Mouse (Mus musculus): ENCODE data around the gene Dmrta2.

The Dmrta2 gene

DNA sequence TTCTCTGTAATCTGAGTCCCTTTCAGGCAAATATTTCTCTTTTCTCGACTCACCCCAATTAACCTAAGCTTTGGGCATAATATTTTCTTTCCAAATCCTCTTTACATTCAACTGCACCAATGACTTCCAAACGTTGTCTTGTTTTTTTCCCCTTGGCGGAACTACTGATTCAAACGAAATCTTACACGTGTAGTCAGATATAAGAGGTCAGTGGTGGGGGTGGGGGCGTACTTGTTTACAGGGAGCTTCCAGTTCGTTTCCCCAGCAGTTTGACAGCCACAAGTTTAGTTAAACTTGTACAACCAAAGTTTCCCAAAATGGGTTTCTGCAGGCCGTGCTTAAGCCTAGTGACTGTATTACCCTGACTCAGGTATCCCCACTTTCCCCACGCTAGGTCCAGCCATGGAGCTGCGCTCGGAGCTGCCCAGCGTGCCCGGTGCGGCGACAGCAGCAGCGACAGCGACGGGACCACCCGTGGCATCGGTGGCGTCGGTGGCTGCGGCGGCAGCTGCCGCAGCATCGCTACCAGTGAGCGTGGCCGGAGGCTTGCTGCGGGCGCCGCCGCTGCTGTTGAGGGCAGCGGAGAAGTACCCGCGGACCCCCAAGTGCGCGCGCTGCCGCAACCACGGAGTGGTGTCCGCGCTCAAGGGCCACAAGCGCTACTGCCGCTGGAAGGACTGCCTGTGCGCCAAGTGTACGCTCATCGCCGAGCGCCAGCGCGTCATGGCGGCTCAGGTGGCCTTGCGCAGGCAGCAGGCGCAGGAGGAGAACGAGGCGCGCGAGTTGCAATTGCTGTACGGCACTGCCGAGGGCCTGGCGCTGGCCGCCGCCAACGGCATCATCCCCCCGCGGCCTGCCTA lies 1.8 kb downstream of the Dmrta2 start:
- DNase-seq, result no peak

GRCm38 (mm10) chr4:109980321-109981082 lies 2.6 kb downstream of the Dmrta2 start:
- DNase-seq, result no peak

- DNase-seq, result no peak
Observed at GRCm38 (mm10) chr4:109981083-109981870, 3.4 kb downstream of the Dmrta2 start.

DNA sequence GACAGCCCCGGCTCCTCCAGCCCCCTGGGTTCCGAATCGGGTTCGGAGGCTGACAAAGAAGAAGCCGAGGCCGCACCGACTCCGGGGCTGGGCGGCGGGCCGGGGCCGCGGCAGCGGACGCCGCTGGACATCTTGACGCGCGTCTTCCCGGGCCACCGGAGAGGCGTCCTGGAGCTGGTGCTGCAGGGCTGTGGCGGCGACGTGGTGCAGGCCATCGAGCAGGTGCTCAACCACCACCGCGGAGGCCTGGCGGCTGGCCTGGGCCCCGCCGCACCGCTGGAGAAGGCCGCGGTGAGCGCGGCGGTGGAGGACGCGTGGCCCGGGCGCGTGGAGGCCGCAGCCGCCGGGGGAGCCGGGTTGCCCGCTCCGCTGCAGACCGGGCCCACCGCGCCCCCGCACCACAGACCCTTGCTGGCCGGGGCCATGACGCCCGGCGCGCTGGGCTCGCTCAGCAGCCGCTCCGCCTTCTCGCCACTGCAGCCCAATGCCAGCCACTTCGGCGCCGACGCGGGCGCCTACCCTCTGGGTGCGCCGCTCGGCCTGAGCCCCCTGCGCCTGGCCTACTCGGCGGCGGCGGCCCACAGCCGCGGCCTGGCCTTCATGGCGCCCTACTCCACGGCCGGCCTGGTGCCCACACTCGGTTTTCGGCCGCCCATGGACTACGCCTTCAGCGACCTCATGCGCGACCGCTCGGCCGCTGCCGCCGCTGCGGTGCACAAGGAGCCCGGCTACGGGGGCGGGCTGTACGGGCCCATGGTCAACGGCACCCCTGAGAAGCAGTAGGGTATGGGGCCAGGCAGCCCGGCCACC lies 4.2 kb downstream of the Dmrta2 start:
- no peak for DNase-seq

- no peak for DNase-seq
Observed at GRCm38 (mm10) chr4:109982681-109983265, 4.9 kb downstream of the Dmrta2 start.

- no peak for DNase-seq
Observed at GRCm38 (mm10) chr4:109983281-109984001, 5.6 kb downstream of the Dmrta2 start.

- no peak for DNase-seq
Observed at GRCm38 (mm10) chr4:109984011-109984411, 6.2 kb downstream of the Dmrta2 start.

- DNase-seq, result no peak
Observed at GRCm38 (mm10) chr4:109984496-109985423, 6.9 kb downstream of the Dmrta2 start.

- DNase-seq, result no peak
Observed at GRCm38 (mm10) chr4:109985424-109986172, 7.7 kb downstream of the Dmrta2 start.

DNA sequence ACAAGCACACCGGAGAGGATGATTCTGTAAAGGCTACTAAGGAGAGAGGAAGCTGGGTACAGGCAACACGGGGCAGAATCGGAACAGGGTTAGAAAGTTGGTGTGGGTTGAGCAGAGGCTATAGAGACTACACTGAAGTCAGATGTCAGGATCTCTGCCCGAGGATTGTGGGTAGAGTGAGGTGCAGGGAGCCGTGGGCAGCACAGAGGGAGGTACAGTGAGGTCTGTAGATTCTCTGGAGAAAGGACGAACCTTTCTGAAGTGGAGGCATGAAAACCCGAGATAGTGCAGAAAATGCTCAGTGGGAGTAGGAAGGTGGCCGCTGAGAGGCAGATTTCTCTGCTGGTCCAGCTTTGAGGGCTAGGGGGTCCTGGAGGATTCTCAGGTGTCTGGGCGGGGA lies 8.4 kb downstream of the Dmrta2 start:
- DNase-seq, result no peak

DNA sequence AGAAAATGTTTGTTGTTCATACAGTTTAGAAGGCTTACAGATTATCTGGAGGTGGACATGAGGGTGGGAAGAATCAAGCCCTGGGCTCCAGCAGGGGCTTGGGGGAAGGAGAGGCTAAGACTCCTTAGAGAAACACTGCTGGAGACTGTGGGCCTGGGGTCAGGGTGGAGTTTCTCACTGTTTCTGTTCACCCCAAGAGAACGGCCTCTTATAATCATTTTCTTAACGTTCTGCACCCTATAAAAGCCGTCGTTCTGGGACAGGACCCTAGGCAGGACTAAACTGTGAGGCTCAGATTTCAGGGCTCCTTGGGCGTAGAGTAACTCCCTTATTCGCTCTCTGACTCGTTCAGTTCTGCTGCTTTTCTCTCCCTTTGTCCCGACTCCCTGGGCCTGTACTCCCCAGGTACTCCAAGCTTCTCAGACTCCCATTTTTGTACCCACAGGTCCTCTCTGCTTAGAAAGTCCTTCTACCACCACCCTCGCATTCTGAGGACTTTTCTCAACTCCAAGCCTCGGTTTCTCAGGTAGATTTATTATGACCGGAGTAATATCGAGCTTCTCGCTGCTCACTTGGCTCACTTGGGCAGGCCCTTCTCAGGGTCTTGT lies 9.0 kb downstream of the Dmrta2 start:
- DNase-seq, result no peak

DNA sequence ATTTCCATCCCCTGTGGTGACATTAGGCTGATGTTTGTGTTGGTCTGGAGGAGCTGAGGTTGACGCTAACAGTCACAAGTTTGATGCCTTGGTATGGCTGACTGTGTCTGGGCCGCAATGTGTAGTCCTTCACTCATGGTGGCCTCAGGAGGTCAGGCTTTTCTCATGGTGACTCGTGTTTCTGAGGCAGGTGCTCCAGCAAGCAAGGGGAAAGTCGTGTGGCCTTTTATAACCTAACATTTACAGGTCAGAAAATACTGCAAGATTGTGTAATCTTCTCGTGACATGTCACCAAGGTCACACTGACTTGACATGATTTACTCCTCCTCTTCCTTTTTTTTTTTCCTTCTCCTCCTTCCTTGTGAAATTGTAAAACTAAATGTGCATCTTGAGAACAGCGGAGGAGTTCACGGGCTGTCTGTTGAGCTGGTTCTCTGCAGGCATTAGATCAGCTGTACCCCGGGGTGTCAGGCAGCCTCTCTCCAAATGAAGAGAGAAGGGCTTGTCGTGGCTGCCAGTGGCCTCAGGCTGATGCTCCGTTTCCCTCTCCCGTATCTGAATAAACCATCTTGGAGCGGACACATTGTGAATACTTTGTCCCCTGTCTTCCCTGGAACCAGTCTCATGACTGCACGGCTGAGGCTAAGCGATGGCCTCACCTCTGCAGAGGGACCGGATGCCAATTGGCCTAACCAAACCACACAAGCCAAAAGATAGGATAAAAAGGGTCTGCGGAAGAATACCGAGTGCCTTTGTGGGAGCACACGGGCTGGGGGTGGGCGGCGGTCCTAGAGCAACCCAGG lies 9.9 kb downstream of the Dmrta2 start:
- no peak for DNase-seq

- DNase-seq, result no peak
Observed at GRCm38 (mm10) chr4:109988411-109988810, 10.6 kb downstream of the Dmrta2 start.

GRCm38 (mm10) chr4:109989213-109989612 lies 11.4 kb downstream of the Dmrta2 start:
- no peak for DNase-seq

- no peak for DNase-seq
Observed at GRCm38 (mm10) chr4:110006044-110006443, 28.2 kb downstream of the Dmrta2 start.

GRCm38 (mm10) chr4:110019145-110019544 lies 41.3 kb downstream of the Dmrta2 start:
- no peak for DNase-seq

GRCm38 (mm10) chr4:110020255-110020654 lies 42.4 kb downstream of the Dmrta2 start:
- peak; percentile 75 to 82 for DNase-seq
